Mouse (Mus musculus): ENCODE results near the gene Agbl2.

Gene Agbl2

DNA sequence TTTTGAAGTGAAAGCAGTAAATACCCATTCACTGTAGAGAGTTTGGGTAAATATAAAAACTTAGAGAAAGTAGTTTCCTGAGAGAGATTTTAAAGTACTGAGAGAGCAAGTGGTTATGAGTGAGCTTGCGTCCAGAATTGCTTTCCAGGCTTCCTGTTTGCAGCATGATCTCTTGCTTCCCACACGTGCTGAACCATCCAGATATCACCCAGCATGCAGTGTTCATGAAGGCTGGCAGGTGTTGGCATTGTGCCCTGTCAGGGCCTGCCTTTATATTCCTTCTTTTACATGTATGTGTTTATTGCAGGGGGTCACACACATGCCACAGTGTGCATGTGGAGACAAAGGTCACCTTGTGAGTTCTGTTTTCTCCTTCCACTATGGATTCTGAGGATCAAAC lies 92.7 kb downstream of the Agbl2 start:
- no peak for DNase-seq

DNA sequence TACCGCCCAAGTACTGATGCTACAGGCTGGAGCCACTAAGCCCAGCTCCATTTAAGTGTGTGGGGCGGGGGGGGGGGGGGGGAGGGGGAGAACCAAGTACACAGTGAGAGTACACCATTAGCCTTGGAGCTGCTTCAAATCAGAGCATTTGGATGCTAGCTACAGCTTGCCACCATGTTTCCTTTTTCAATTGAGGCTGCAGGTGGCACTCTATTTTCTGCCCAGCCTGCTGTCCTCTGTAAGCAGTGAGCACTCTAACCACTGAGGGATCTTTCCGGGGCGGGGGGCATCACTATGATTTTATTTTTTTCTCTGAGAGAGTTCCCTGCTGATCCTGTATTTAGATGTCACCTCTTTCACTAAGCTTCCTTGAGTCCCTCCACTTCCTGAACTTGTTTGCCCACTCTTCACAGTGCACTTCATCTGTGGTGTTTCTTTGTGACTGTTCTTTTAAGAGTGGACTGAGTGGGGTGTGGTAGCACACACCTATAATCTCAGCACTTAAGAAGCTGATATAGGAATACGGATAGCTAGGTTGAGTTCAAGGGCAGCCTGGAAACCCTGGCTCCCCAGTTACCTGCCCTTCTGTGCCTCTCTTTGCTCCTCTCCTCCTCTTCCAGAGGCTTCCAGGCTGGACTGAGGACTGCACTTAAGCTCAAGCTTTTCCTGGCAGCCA lies 95.2 kb downstream of the Agbl2 start:
- no peak for DNase-seq

DNA sequence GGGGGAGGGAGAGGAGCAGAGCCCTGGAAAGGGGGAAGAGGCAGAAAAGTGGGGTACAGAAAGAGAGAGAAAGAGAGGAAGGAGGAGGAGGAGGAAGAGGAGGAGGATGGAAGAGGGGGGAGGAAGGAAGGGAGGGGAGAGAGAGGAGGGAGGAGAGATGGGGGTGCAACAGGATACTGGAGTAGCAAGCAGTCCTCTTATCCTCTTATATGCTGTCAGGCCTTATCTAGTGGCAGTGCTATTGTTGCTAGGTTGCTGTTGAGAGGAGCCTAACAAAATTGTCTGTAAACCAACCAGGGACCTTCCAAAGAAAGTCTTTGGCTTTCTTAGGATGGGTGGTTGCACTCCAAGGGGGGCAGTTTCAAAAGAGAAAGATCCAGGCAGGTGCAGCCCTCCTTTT lies 96.9 kb downstream of the Agbl2 start:
- no peak for DNase-seq

DNA sequence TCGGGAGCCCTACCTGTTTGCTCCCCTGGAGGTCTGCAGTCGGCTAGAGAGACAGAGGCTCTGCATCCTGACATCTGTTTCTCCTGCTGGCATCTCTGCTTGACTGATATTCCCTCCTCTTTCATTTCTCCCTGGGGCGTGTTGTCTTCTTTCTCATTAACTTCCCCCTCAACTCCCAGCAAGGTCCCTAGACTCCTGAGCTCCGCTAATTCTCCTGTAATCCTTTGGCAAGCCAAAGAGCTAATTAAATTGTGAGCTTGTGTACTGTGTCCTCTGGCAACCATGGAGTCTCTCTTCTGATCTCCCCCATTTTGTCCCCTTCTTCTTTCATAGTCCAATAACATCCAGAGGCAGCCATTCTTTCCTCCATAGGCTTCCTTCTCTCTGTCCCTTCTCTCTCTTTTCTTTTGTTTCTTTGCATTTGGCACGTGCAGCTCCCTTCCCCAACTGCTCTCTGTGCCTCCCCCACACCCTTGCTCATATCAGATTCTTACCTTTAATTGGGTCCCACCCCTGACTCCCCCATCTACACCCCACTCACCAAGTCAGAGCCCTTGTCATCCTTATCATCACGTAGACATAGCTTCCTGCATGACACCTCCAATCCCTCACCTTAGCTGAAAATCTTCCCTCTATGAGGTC lies 97.7 kb downstream of the Agbl2 start:
- no peak for DNase-seq

DNA sequence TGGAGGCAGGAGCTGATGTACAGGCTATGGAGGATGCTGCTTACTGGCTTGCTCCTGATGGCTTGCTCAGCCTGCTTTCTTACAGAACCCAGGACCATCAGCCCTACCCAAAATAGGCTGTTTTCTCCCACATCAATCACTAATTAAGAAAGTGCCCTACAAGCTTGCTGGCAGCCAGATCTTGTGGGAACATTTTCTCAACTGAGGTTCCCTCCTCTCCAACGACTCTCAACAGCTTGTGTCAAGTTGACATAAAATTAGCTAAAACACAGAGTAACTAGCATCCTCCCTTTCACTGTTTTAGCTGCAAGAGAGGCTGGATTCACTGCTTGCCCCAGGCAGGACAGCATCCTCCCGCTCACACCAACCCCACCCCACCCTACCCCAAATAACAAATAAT lies 99.3 kb downstream of the Agbl2 start:
- no peak for DNase-seq
